Mouse (Mus musculus): ENCODE measurements at regions not wholly inside any gene's neighbourhood (a gene's known extent, or its start where the extent isn't known, plus 50 kb on each side); places are given as distances from the start of the nearest gene placed in this dataset.

- ATAC-seq = no peak
These were observed 114.8 kb upstream of the Fam49a start for GRCm38 (mm10) chr12:12147088-12147687.

- ATAC-seq = no peak
These were observed 114.1 kb upstream of the Fam49a start for GRCm38 (mm10) chr12:12147847-12148246.

GRCm38 (mm10) chr12:12148659-12149399 lies 113.1 kb upstream of the Fam49a start:
- ATAC-seq = no peak

DNA sequence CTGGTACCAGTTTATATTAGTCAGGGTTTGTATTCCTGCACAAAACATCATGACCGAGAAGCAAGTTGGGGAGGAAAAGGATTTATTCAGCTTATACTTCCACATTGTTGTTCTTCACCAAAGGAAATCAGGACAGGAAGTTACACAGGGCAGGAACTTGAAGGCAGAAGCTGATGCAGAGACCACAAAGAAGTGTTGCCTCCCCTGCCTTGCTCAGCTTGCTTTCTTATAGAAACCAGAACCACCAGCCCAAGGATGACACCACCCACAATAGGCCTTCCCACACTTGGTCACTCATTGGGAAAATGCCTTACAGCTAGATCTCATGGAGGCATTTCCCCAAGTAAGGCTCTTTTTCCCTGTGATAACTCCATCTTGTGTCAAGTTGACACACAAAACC lies 97.5 kb upstream of the Fam49a start:
- no peak for ATAC-seq

DNA sequence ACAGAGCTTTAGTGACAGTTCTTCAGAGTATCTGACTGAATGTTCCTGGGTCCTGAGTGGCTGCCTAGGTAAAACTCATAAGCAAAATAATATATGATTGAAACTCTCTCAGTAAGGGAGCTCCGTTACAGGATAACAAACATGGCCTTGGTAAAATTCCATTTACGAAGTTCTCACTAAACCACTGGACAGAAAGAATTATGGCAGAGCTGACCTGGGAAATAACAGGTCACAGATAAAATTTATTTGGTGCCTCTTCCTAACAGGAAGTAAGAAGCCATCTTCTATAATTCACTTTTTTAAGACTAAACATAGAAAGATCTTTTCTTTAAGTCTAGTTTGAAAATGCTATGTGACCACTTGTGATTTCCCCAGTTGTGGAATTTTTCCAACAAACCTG lies 91.4 kb upstream of the Fam49a start:
- no peak for ATAC-seq

DNA sequence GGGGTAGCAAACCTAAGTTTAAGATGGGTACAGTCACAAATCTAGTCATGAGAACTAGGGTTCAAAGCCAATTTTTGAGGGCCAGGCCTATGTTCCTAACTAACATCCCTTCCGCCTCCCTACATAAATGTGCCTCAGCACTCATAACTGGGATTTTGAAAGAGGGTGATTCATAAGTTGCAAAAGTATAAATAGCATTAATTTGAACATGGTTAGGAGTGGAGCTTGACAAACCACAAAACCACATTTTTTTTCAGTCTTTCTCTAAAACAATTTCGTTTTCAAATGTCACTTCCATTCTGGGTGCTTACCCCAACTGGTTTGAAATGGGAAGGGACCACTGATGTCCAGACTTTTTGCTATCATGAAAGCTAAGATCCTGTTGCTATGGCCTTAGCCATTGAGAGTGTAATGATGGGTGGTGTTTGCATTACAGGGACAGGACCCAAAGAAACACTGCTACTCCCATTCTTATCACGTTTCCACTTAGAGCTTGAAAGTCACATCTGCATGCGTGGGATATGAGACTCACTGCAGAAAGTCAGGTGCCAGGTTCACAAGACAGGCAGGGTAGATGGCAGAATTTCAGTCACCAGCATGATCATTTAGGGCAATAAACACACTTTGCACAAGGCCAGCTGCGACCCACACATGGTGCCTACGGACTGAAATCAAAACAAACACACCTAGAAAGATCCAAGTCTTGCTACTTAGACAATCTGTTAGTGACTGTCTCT lies 89.7 kb upstream of the Fam49a start:
- peak; percentile 59 for ATAC-seq

- ATAC-seq = peak; percentile 77
These were observed 85.3 kb upstream of the Fam49a start for GRCm38 (mm10) chr12:12176331-12177263.

- no peak for ATAC-seq
These were observed 84.5 kb upstream of the Fam49a start for GRCm38 (mm10) chr12:12177264-12178043.

- ATAC-seq = no peak
These were observed 83.5 kb upstream of the Fam49a start for GRCm38 (mm10) chr12:12178391-12178790.

- no peak for ATAC-seq
These were observed 82.6 kb upstream of the Fam49a start for GRCm38 (mm10) chr12:12179292-12179865.

DNA sequence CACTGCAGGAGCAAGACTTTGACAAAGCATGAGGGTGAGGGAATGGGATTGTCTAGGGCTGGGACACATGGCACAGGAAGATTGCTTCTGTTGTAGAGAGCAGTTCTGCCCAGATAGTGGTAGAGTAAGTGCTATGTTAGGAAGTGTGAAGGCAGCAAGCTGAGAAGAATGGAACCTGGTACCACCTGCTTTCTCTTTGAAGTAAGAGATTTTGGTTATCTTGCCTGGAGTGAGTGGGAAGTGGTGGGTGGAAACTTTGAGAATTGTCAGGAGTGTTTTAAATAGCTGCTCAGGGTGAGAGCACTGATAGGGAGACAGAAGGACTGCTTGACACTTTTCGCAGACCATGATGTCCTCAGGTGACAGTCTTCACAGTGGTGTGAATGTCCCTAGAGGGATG lies 81.0 kb upstream of the Fam49a start:
- ATAC-seq = no peak

GRCm38 (mm10) chr12:12181686-12182085 lies 80.3 kb upstream of the Fam49a start:
- no peak for ATAC-seq

GRCm38 (mm10) chr12:12186353-12186752 lies 75.6 kb upstream of the Fam49a start:
- ATAC-seq = no peak

DNA sequence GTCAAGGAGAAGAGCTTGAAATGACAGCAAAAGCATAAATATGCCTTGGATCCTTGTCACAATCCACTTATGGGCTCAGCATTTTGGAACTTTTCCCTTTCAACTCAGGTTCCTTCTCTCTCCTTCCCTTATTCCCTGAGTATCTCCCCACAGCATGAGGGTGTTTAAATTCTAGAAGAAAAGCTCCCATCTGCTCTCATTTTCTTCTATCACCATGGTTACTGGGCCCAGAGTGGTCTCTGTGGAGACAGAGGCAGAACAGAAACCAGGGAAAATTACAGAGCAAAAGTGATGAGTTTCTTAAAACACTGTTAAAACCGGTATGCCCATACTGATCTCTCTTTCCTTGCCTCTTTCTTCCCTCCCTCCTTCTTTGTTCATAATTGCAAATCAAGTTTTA lies 66.9 kb upstream of the Fam49a start:
- no peak for ATAC-seq

DNA sequence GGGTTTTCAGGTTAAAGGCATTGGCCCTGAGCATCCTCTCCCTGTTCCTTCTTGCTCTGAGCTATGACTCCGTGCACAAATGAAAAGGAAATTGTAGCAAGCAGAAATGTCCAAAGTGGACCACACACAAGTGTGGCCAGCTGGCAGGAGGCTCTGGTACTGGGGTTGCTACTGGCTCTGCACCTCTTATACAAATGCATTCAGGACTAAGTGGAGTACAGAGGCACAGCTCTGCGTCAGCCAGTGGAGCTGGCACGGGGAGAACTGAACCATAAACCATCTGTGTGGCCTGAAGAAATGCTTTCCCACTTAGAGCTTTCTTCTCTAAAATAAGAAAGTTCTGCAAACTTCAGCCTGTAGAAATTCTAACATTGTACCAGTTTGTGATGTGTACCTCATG lies 65.3 kb upstream of the Fam49a start:
- ATAC-seq = no peak

DNA sequence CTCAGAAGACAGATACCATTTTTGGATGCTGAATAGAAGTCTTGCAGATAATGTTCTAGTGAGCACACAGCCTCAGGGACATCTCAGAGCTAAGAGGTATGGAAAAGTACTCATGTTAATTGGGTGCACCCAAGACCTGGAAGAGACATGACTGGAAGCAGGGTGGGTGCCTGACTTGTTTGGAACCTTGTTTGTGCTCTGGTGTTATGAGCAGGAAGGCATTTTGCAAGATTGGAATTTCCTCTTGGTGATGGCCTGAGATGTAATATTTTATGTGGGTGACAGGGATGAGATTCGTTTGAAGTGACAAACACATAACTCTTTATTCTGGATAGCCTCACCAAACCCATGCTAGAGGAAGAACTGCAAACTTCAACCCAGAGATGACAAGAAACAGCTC lies 53.7 kb upstream of the Fam49a start:
- ATAC-seq = no peak

All from CD4-positive, CD25-positive, alpha-beta regulatory T cell, adult 4 months (primary cell).